Mouse (Mus musculus): ENCODE results near the gene Cyp8b1.
A peak's percentile ranks its signal among the peaks of the same experiment; 100 is the strongest.

The Cyp8b1 gene

GRCm38 (mm10) chr9:121904319-121904718, 11.8 kb downstream of the Cyp8b1 start:
- Histone ChIP-seq H3K36me3 (ENCODE audit: insufficient read depth, low read length) (no peaks in the 10 kb centered on the region), H3K4me3 (replicated peaks; ENCODE audit: low read length) (no peak overlapping the region), H3K4me1 (replicated peaks; ENCODE audit: low read depth, low read length) (peaks cover 9% of the 10 kb centered on the region; the same call in 1 of the 2 replicates), H3K27me3 (ENCODE audit: insufficient read depth, low read length) (peaks cover 15% of the 10 kb centered on the region), H3K9me3 (ENCODE audit: low read length) (no peaks in the 10 kb centered on the region)
- TF ChIP-seq POU5F1 (IDR thresholded peaks at IDR 0.05; ENCODE audit: borderline replicate concordance, low read length) (no peak), NANOG (IDR thresholded peaks at IDR 0.05; ENCODE audit: borderline replicate concordance, low read length) (no peak), CTCF (conservative IDR thresholded peaks at IDR 0.05; ENCODE audit: low read length) (no peak)

- H3K36me3 ChIP-seq (ENCODE audit: insufficient read depth, low read length), result no peaks in the 10 kb centered on the region
- peaks cover 9% of the 10 kb centered on the region; the same call in 1 of the 2 replicates for H3K4me1 ChIP-seq (replicated peaks; ENCODE audit: low read depth, low read length)
- H3K27me3 ChIP-seq (ENCODE audit: insufficient read depth, low read length), result peaks cover 15% of the 10 kb centered on the region
- no peaks in the 10 kb centered on the region for H3K9me3 ChIP-seq (ENCODE audit: low read length)
- H3K4me3 ChIP-seq (replicated peaks; ENCODE audit: low read length), result no peak overlapping the region
- TF ChIP-seq NANOG (IDR thresholded peaks at IDR 0.05; ENCODE audit: borderline replicate concordance, low read length) (no peak), CTCF (conservative IDR thresholded peaks at IDR 0.05; ENCODE audit: low read length) (no peak), POU5F1 (IDR thresholded peaks at IDR 0.05; ENCODE audit: borderline replicate concordance, low read length) (no peak)
Measured at GRCm38 (mm10) chr9:121903476-121904305, 12.4 kb downstream of the Cyp8b1 start.

GRCm38 (mm10) chr9:121901710-121902700, 14.1 kb downstream of the Cyp8b1 start:
- H3K27me3 ChIP-seq (ENCODE audit: insufficient read depth, low read length), result peaks cover 9% of the 10 kb centered on the region
- H3K9me3 ChIP-seq (ENCODE audit: low read length), result no peaks in the 10 kb centered on the region
- no peaks in the 10 kb centered on the region for H3K36me3 ChIP-seq (ENCODE audit: insufficient read depth, low read length)
- H3K4me3 ChIP-seq (replicated peaks; ENCODE audit: low read length), result no peak overlapping the region
- H3K4me1 ChIP-seq (replicated peaks; ENCODE audit: low read depth, low read length), result peaks cover under 1% of the 10 kb centered on the region; the same call in 1 of the 2 replicates
- TF ChIP-seq POU5F1 (IDR thresholded peaks at IDR 0.05; ENCODE audit: borderline replicate concordance, low read length) (no peak), NANOG (IDR thresholded peaks at IDR 0.05; ENCODE audit: borderline replicate concordance, low read length) (no peak), CTCF (conservative IDR thresholded peaks at IDR 0.05; ENCODE audit: low read length) (no peak)

- H3K9me3 ChIP-seq (ENCODE audit: low read length), result no peaks in the 10 kb centered on the region
- TF ChIP-seq CTCF (conservative IDR thresholded peaks at IDR 0.05; ENCODE audit: low read length) (no peak), NANOG (IDR thresholded peaks at IDR 0.05; ENCODE audit: borderline replicate concordance, low read length) (no peak), POU5F1 (IDR thresholded peaks at IDR 0.05; ENCODE audit: borderline replicate concordance, low read length) (no peak)
- H3K4me1 ChIP-seq (replicated peaks; ENCODE audit: low read depth, low read length), result no peaks in the 10 kb centered on the region
- H3K36me3 ChIP-seq (ENCODE audit: insufficient read depth, low read length), result no peaks in the 10 kb centered on the region
- H3K27me3 ChIP-seq (ENCODE audit: insufficient read depth, low read length), result peaks cover 9% of the 10 kb centered on the region
- H3K4me3 ChIP-seq (replicated peaks; ENCODE audit: low read length), result no peak overlapping the region
Measured at GRCm38 (mm10) chr9:121900282-121900855, 15.7 kb downstream of the Cyp8b1 start.

- Histone ChIP-seq H3K4me3 (replicated peaks; ENCODE audit: low read length) (no peak overlapping the region), H3K36me3 (ENCODE audit: insufficient read depth, low read length) (no peaks in the 10 kb centered on the region), H3K9me3 (ENCODE audit: low read length) (no peaks in the 10 kb centered on the region), H3K4me1 (replicated peaks; ENCODE audit: low read depth, low read length) (peaks cover 3% of the 10 kb centered on the region; the same call in 1 of the 2 replicates), H3K27me3 (ENCODE audit: insufficient read depth, low read length) (peaks cover 12% of the 10 kb centered on the region)
- TF ChIP-seq POU5F1 (IDR thresholded peaks at IDR 0.05; ENCODE audit: borderline replicate concordance, low read length) (no peak), NANOG (IDR thresholded peaks at IDR 0.05; ENCODE audit: borderline replicate concordance, low read length) (no peak), CTCF (conservative IDR thresholded peaks at IDR 0.05; ENCODE audit: low read length) (no peak)
Measured at GRCm38 (mm10) chr9:121899306-121899705, 16.8 kb downstream of the Cyp8b1 start.

GRCm38 (mm10) chr9:121898245-121898644, 17.9 kb downstream of the Cyp8b1 start, which contains the start of gene Ackr2:
Gene Ackr2 (plus strand): TSS chr9:121898355.
- H3K27me3 ChIP-seq (ENCODE audit: insufficient read depth, low read length), result peaks cover 16% of the 10 kb centered on the region
- peak within 1 kb of the TSS; percentile 49 for H3K4me3 ChIP-seq (replicated peaks; ENCODE audit: low read length)
- peaks cover 3% of the 10 kb centered on the region; the same call in 1 of the 2 replicates for H3K4me1 ChIP-seq (replicated peaks; ENCODE audit: low read depth, low read length)
- TF ChIP-seq POU5F1 (IDR thresholded peaks at IDR 0.05; ENCODE audit: borderline replicate concordance, low read length) (no peak), NANOG (IDR thresholded peaks at IDR 0.05; ENCODE audit: borderline replicate concordance, low read length) (no peak), CTCF (conservative IDR thresholded peaks at IDR 0.05; ENCODE audit: low read length) (no peak)
- no peaks in the 10 kb centered on the region for H3K36me3 ChIP-seq (ENCODE audit: insufficient read depth, low read length)
- H3K9me3 ChIP-seq (ENCODE audit: low read length), result no peaks in the 10 kb centered on the region

- peaks cover 3% of the 10 kb centered on the region; the same call in 1 of the 2 replicates for H3K4me1 ChIP-seq (replicated peaks; ENCODE audit: low read depth, low read length)
- TF ChIP-seq NANOG (IDR thresholded peaks at IDR 0.05; ENCODE audit: borderline replicate concordance, low read length), result no peak
- TF ChIP-seq POU5F1 (IDR thresholded peaks at IDR 0.05; ENCODE audit: borderline replicate concordance, low read length), result no peak
- TF ChIP-seq CTCF (conservative IDR thresholded peaks at IDR 0.05; ENCODE audit: low read length), result no peak
- no peak overlapping the region for H3K4me3 ChIP-seq (replicated peaks; ENCODE audit: low read length)
- H3K27me3 ChIP-seq (ENCODE audit: insufficient read depth, low read length), result peaks cover 11% of the 10 kb centered on the region
- no peaks in the 10 kb centered on the region for H3K36me3 ChIP-seq (ENCODE audit: insufficient read depth, low read length)
- no peaks in the 10 kb centered on the region for H3K9me3 ChIP-seq (ENCODE audit: low read length)
Measured at GRCm38 (mm10) chr9:121896820-121897219, 19.3 kb downstream of the Cyp8b1 start.

All from E14TG2a.4 (cell line).